Mouse (Mus musculus): ENCODE data around the gene Stab2.

Gene Stab2

GRCm38 (mm10) chr10:86890166-86890930 lies 117.5 kb downstream of the Stab2 start:
- peak; percentile 22 for DNase-seq

DNA sequence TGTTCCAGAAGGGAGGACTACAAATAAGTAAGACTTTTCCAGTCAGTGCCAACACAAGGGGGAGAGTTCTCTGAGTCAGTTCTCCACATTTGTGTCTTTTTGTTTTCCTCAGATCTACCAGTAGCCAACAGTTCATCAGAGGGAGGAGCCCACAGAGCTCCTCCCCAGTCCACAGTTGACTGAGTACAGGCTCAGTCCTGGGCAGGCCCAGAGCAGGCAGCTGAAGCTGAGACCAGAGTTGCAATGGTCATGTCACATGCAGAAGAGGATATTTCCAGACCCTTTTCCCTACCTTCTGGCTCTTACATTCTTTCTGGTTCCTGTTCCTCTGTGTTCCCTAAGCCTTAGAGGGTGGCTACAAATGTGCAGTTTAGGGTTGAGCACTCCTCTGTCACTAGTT lies 118.4 kb downstream of the Stab2 start:
- DNase-seq: no peak

- DNase-seq: no peak
Observed at GRCm38 (mm10) chr10:86886434-86886833, 121.4 kb downstream of the Stab2 start.

- DNase-seq: no peak
Observed at GRCm38 (mm10) chr10:86881448-86881847, 126.4 kb downstream of the Stab2 start.

DNA sequence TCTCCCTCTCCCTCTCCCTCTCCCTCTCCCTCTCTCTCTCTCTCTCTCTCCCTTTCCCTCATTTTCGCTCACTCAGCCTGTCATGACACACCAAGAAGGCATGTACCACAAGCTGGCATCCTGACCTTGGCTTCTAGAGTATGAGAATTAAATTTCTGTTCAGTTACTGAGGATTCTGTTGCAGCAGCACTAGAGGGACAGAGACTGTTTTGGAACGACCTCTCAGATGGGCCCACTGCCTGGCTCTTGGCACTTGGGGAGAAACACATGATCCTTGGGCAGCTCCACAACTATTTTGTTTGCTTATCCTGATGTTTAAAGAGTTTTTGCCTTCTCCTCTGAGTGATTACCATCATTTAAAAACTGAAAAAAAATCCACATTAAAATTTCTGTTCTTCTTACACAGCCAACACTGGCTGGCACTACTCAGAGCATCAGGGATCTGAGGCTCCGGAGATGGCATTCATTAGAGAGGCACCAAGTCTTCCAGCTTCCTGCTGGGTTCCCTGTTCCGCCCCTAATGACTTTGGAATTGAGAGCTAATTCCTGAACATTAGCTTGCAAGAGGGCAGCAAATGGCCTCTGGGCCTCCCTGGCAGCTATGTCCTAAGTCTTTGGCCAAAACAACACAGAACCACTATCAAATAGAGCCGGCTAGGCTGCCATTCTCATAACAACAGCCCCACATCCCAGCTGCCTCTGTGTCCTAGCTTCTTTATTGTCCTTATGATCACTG lies 127.6 kb downstream of the Stab2 start:
- no peak for DNase-seq

DNA sequence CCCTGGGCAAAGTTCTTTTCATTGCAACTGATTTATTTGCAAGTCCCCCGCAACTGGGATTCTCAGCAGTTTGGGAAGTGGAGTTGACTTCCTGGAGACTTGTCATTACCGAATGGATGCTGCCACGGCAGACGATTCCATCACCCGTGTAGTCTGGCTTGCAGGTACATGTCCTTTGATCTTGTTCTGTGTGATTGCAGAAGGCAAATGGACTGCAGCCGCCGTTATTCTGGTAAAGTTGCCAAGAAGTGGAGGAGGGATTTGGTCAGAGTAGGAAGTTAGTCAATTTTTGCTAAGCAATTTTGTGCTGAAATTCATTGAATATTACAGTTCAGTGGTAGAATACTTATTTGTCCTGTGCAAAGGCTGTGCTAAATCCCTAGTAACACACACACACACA lies 129.1 kb downstream of the Stab2 start:
- no peak for DNase-seq

- no peak for DNase-seq
Observed at GRCm38 (mm10) chr10:86872591-86872990, 135.2 kb downstream of the Stab2 start.

GRCm38 (mm10) chr10:86872121-86872520 lies 135.7 kb downstream of the Stab2 start:
- DNase-seq: no peak

- DNase-seq: no peak
Observed at GRCm38 (mm10) chr10:86863429-86863828, 144.4 kb downstream of the Stab2 start.

- DNase-seq: no peak
Observed at GRCm38 (mm10) chr10:86862496-86862895, 145.3 kb downstream of the Stab2 start.

DNA sequence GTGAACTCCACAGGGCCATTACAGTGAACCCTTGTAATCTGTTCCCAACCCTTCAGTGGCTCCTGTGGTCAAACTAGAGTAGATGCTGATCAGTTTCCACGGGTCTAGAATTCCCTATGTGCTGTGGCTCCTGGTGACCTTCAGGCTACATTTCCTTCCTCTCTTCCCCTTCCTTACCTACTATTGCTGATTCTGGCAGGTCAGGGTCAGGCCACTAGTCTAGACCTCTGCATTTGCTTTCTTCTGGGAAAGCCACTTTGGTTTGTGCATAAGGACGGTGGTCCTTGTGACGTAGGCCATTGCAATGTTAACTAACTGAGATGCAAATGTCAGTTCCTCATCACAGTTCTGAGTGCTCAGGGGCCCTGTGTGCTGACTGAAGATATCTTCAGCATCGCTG lies 147.4 kb downstream of the Stab2 start:
- DNase-seq: no peak

DNA sequence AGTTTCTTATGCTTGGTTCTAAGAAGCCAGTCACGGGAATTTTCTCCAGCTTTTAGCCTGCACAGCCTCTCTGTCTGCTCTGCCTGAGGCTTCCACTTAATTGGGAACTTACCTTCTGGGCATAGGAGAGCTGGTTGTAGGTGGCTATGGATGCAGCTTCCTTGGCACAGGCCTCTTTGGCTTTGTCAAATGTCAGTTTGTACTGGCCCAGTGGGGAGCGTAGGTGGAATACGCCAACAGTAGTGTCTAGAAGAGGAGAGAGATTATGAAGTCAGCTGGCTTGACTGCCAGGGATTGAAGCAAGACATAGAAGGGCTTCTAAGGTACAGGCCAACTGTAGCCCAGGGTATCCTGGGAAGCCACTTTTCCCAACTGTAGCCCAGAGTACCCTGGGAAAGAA lies 154.4 kb downstream of the Stab2 start:
- DNase-seq: no peak

DNA sequence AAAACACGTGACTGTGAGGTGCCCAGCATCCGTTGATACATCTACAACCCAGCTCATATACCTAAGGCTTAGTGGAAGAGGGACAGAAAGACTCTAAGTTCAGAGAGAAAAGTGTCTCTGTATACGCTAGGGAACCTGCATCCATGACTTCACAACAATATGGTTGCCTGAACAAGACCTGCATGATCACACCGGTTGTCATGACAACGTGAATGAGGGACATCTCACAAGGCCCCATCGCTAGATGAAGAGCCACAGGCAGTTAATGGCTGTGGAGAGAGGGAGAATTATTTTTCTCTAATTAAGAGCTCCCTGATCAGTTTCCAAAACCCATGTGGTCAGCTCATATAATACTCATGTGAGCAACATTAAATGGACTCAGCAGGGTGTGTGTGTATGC lies 155.7 kb downstream of the Stab2 start:
- DNase-seq: no peak

DNA sequence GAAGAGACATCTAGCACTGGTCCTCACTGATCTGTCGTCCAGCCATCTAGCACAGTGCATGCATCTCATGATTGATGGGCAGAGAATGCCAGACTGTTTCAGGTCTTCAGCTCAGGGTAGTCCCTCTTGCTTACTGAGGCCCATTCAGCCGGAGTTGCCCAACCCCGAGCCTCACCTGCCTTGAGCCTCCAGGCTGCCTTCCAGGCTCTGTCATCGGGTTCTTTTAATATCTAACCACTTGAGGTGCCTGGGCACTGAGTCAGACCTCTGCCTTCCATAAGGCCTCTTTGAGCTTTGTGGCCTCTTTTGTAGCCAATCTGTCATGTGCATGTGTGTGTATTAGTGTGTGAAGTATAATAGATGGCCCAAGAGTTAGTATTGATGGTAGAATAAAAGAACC lies 158.3 kb downstream of the Stab2 start:
- DNase-seq: no peak

- no peak for DNase-seq
Observed at GRCm38 (mm10) chr10:86849087-86849486, 158.7 kb downstream of the Stab2 start.

DNA sequence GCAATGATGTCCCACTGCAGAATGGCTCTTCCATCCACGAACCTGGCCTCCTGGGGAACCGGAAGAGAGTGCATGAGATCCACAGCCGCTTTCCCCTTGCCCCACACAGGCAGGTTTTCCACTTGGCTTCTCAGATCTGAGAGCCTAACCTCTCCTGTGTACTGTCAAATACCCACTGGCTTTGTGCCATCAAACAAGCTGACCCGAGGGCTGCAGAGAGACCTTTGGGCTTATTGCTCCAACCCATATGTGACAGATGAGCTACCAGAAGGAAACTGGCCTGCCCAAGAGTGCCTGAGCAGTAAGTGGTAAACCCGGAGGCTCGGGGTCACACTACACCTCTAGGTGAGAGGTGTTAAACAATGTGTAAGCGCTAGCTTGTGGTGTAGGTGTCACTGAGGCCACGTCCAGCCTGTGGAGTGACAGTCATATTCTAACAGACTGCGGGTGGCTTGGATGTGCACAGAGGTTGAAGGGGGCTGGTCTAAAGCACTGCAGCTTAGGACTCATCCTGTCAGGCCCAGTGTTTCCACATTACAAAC lies 160.8 kb downstream of the Stab2 start:
- no peak for DNase-seq

DNA sequence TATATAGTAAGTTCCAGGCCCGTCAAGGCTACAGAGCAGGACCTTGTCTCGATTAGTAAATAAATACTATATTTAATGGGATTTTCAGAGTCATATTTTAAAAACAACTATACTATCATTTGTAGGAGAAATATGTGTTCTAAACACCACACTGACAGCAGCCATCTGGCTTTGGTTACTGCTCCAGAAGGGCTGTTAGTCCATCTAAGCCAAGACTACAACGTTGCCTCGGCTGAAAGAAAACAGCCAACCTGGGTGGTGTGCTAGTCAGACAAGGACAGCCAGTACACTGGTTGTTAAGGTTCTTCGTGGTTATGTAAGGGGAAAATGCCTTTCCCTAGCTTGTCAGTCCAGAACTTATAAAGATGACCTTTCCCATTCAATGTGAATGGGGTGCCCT lies 165.2 kb downstream of the Stab2 start:
- no peak for DNase-seq

GRCm38 (mm10) chr10:86838827-86839226 lies 169.0 kb downstream of the Stab2 start:
- DNase-seq: no peak

DNA sequence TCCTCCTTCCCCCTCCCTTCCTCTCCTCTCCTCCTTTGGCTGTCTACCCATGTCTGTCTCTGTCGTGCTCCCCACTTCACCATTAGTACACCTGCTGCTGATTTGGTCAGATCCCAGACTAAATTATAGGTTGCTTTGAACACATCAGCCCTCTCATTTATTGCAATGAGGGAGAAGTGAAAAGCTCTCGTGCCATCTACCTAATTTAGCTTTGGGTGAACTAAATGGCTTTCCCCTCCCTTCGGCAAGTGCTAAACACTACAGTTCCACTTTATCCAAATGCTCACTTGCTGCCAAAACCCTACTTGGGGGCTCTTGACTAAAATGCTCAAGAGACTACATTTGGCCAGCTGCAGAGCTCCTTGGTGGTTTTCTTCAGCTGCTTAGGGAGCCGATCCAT lies 171.0 kb downstream of the Stab2 start:
- DNase-seq: no peak

DNA sequence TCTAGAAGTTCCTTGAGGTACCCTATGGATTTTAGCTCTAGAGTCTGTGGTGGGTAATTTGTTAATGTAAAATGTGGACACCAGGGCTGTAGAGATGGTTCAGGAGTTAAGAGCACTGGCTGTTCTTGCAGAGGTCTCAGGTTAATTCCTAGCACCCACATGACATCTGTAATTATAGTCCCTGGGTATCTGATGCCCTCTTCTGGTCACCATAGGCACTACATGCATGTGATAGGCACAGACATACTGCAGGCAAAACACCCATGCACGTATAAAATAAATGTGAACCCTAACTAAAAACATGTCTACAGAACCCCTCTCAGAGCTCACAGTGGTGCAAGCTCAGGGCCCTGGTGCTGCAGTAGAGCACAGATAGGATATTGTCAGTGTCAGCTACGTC lies 178.3 kb downstream of the Stab2 start:
- no peak for DNase-seq

- no peak for DNase-seq
Observed at GRCm38 (mm10) chr10:86828221-86829135, 179.3 kb downstream of the Stab2 start.

GRCm38 (mm10) chr10:86826929-86827328 lies 180.9 kb downstream of the Stab2 start:
- DNase-seq: no peak

- DNase-seq: no peak
Observed at GRCm38 (mm10) chr10:86825871-86826522, 181.8 kb downstream of the Stab2 start.
